Mouse (Mus musculus): ENCODE measurements around the gene Psmd7. TPM values are rescaled to one million over a fixed set of nuclear protein-coding genes. Genes with fewer than 3 reads are reported as not detected.

Psmd7 gene
- polyA plus RNA-seq, 1 experiment from 2014 or later = 344 TPM

GRCm38 (mm10) chr8:107572497-107572896, 15.8 kb downstream of the Psmd7 start:
- 59% methylated on average over 4 of the region's 4 CpGs for WGBS
- peak; percentile 69 for DNase-seq (ENCODE audit: extremely low spot score, low spot score)
- H3K36me3 ChIP-seq (replicated peaks) = no peaks in the 10 kb centered on the region; the same call in 1 of the 2 replicates

GRCm38 (mm10) chr8:107571486-107572135, 16.7 kb downstream of the Psmd7 start:
- 91% methylated on average over 7 of the region's 7 CpGs for WGBS
- Histone ChIP-seq H3K36me3 (replicated peaks) (no peaks in the 10 kb centered on the region), H3K4me3 (no peak overlapping the region), H3K27me3 (ENCODE audit: poor library complexity, severe bottlenecking) (no peaks in the 10 kb centered on the region), H3K9me3 (no peaks in the 10 kb centered on the region), H3K4me1 (peaks cover 4% of the 10 kb centered on the region), H3K27ac (no peak overlapping the region)
- DNase-seq (ENCODE audit: extremely low spot score, low spot score) = no peak

More at GRCm38 (mm10) chr8:107572497-107572896, 15.8 kb downstream of the Psmd7 start:
- H3K4me3 ChIP-seq = no peak overlapping the region
- no peaks in the 10 kb centered on the region for H3K9me3 ChIP-seq
- H3K4me1 ChIP-seq = peaks cover 5% of the 10 kb centered on the region
- H3K27ac ChIP-seq = no peak overlapping the region
- no peaks in the 10 kb centered on the region for H3K27me3 ChIP-seq (ENCODE audit: poor library complexity, severe bottlenecking)

GRCm38 (mm10) chr8:107571046-107571445, 17.2 kb downstream of the Psmd7 start:
- H3K4me3 ChIP-seq = no peak overlapping the region
- DNase-seq (ENCODE audit: extremely low spot score, low spot score) = no peak
- no peaks in the 10 kb centered on the region for H3K27me3 ChIP-seq (ENCODE audit: poor library complexity, severe bottlenecking)
- no peaks in the 10 kb centered on the region for H3K9me3 ChIP-seq
- no peaks in the 10 kb centered on the region for H3K36me3 ChIP-seq (replicated peaks)
- H3K27ac ChIP-seq = no peak overlapping the region
- no peaks in the 10 kb centered on the region for H3K4me1 ChIP-seq
- 89% methylated on average over 2 of the region's 2 CpGs for WGBS

GRCm38 (mm10) chr8:107562164-107562563, 26.1 kb downstream of the Psmd7 start:
- H3K36me3 ChIP-seq (replicated peaks) = peaks cover 16% of the 10 kb centered on the region
- H3K27me3 ChIP-seq (ENCODE audit: poor library complexity, severe bottlenecking) = no peaks in the 10 kb centered on the region
- no peak overlapping the region for H3K27ac ChIP-seq
- WGBS = 89% methylated on average over 9 of the region's 9 CpGs
- no peak overlapping the region for H3K4me3 ChIP-seq
- no peak for DNase-seq (ENCODE audit: extremely low spot score, low spot score)
- H3K9me3 ChIP-seq = no peaks in the 10 kb centered on the region
- peaks cover 15% of the 10 kb centered on the region for H3K4me1 ChIP-seq

- peak overlapping the region; percentile 48; the same call in 1 of the 2 replicates for H3K27ac ChIP-seq
- no peak for DNase-seq (ENCODE audit: extremely low spot score, low spot score)
- 67% methylated on average over 16 of the region's 16 CpGs for WGBS
Observed at GRCm38 (mm10) chr8:107560820-107561536, 27.3 kb downstream of the Psmd7 start.

GRCm38 (mm10) chr8:107556511-107556936, 31.7 kb downstream of the Psmd7 start:
- H3K27ac ChIP-seq = no peak overlapping the region
- H3K4me1 ChIP-seq = peaks cover 28% of the 10 kb centered on the region
- no peaks in the 10 kb centered on the region for H3K9me3 ChIP-seq
- 69% methylated on average over 12 of the region's 12 CpGs for WGBS
- peaks cover 65% of the 10 kb centered on the region for H3K36me3 ChIP-seq (replicated peaks)
- H3K4me3 ChIP-seq = no peak overlapping the region
- no peak for DNase-seq (ENCODE audit: extremely low spot score, low spot score)
- H3K27me3 ChIP-seq (ENCODE audit: poor library complexity, severe bottlenecking) = no peaks in the 10 kb centered on the region

More at GRCm38 (mm10) chr8:107560820-107561536, 27.3 kb downstream of the Psmd7 start:
- Histone ChIP-seq H3K4me1 (peaks cover 19% of the 10 kb centered on the region), H3K27me3 (ENCODE audit: poor library complexity, severe bottlenecking) (no peaks in the 10 kb centered on the region), H3K36me3 (replicated peaks) (peaks cover 28% of the 10 kb centered on the region), H3K4me3 (no peak overlapping the region), H3K9me3 (no peaks in the 10 kb centered on the region)

GRCm38 (mm10) chr8:107555231-107555630, 33.0 kb downstream of the Psmd7 start:
- H3K27ac ChIP-seq = no peak overlapping the region
- H3K4me1 ChIP-seq = peaks cover 15% of the 10 kb centered on the region
- H3K4me3 ChIP-seq = no peak overlapping the region
- no peaks in the 10 kb centered on the region for H3K9me3 ChIP-seq
- H3K27me3 ChIP-seq (ENCODE audit: poor library complexity, severe bottlenecking) = no peaks in the 10 kb centered on the region
- 94% methylated on average over 10 of the region's 10 CpGs for WGBS
- DNase-seq (ENCODE audit: extremely low spot score, low spot score) = no peak
- H3K36me3 ChIP-seq (replicated peaks) = peaks cover 76% of the 10 kb centered on the region

GRCm38 (mm10) chr8:107552234-107552633, 36.0 kb downstream of the Psmd7 start:
- 60% methylated on average over 6 of the region's 6 CpGs for WGBS
- H3K36me3 ChIP-seq (replicated peaks) = peaks cover 86% of the 10 kb centered on the region

GRCm38 (mm10) chr8:107546817-107547216, 41.4 kb downstream of the Psmd7 start:
- H3K27me3 ChIP-seq (ENCODE audit: poor library complexity, severe bottlenecking) = no peaks in the 10 kb centered on the region
- H3K27ac ChIP-seq = no peak overlapping the region
- peaks cover 17% of the 10 kb centered on the region for H3K4me1 ChIP-seq
- H3K36me3 ChIP-seq (replicated peaks) = peaks cover 67% of the 10 kb centered on the region
- H3K9me3 ChIP-seq = no peaks in the 10 kb centered on the region
- no peak overlapping the region for H3K4me3 ChIP-seq
- DNase-seq (ENCODE audit: extremely low spot score, low spot score) = no peak
- WGBS = 89% methylated on average over 8 of the region's 8 CpGs

More at GRCm38 (mm10) chr8:107552234-107552633, 36.0 kb downstream of the Psmd7 start:
- Histone ChIP-seq H3K27me3 (ENCODE audit: poor library complexity, severe bottlenecking) (no peaks in the 10 kb centered on the region), H3K4me3 (no peak overlapping the region), H3K27ac (no peak overlapping the region), H3K9me3 (no peaks in the 10 kb centered on the region), H3K4me1 (peaks cover 15% of the 10 kb centered on the region)
- no peak for DNase-seq (ENCODE audit: extremely low spot score, low spot score)

- no peaks in the 10 kb centered on the region for H3K9me3 ChIP-seq
- H3K4me1 ChIP-seq = peaks cover 16% of the 10 kb centered on the region
- no peaks in the 10 kb centered on the region for H3K27me3 ChIP-seq (ENCODE audit: poor library complexity, severe bottlenecking)
- H3K27ac ChIP-seq = no peak overlapping the region
- WGBS = 95% methylated on average over 4 of the region's 4 CpGs
- no peak overlapping the region for H3K4me3 ChIP-seq
- DNase-seq (ENCODE audit: extremely low spot score, low spot score) = no peak
- H3K36me3 ChIP-seq (replicated peaks) = peaks cover 68% of the 10 kb centered on the region
Observed at GRCm38 (mm10) chr8:107546154-107546553, 42.1 kb downstream of the Psmd7 start.

- 96% methylated on average over 11 of the region's 11 CpGs for WGBS
- peaks cover 16% of the 10 kb centered on the region for H3K4me1 ChIP-seq
- no peaks in the 10 kb centered on the region for H3K27me3 ChIP-seq (ENCODE audit: poor library complexity, severe bottlenecking)
- H3K4me3 ChIP-seq = no peak overlapping the region
- DNase-seq (ENCODE audit: extremely low spot score, low spot score) = no peak
- peak overlapping the region; percentile 77; the same call in 1 of the 2 replicates for H3K27ac ChIP-seq
- H3K36me3 ChIP-seq (replicated peaks) = peaks cover 68% of the 10 kb centered on the region
- no peaks in the 10 kb centered on the region for H3K9me3 ChIP-seq
Observed at GRCm38 (mm10) chr8:107545621-107546152, 42.6 kb downstream of the Psmd7 start.

- DNase-seq (ENCODE audit: extremely low spot score, low spot score) = peak; percentile 26
- peak overlapping the region; percentile 77 for H3K27ac ChIP-seq
- H3K9me3 ChIP-seq = no peaks in the 10 kb centered on the region
- 62% methylated on average over 10 of the region's 10 CpGs for WGBS
- peaks cover 16% of the 10 kb centered on the region for H3K4me1 ChIP-seq
- H3K4me3 ChIP-seq = no peak overlapping the region
- no peaks in the 10 kb centered on the region for H3K27me3 ChIP-seq (ENCODE audit: poor library complexity, severe bottlenecking)
- peaks cover 65% of the 10 kb centered on the region for H3K36me3 ChIP-seq (replicated peaks)
Observed at GRCm38 (mm10) chr8:107544651-107545174, 43.6 kb downstream of the Psmd7 start.

Data from forebrain, embryonic 10.5 days (tissue).